Mouse (Mus musculus) neutrophil, adult 5-6 weeks (primary cell): Measurements from ENCODE around the gene Lmntd1. TPM values are rescaled to one million over a fixed set of nuclear protein-coding genes. Genes with fewer than 3 reads are reported as not detected.

Experiments used
- ATAC-seq: fragments of 151-379, 151-347 bp; 2 replicates; pipeline ENCODE4 v1.8.0; 2017; ENCODE audit warnings: mild to moderate bottlenecking, moderate TSS enrichment; ENCODE audit not compliant: insufficient number of reproducible peaks, poor library complexity, low FRiP score, severe bottlenecking; ENCODE audit errors: extremely low read depth
- total RNA-seq: library from RNA; stranded (forward); fragments of 200-1000 nt; gene quantifications from 2 replicates; pipeline ENCODE4 v1.2.3, GENCODE M21; 2017

The Lmntd1 gene
- total RNA-seq, 1 experiment from 2014 or later, result 0.35 TPM

- no peak for ATAC-seq
Measured at GRCm38 (mm10) chr6:145417720-145418440, 196.2 kb downstream of the Lmntd1 start.

GRCm38 (mm10) chr6:145417014-145417719, 197.0 kb downstream of the Lmntd1 start:
- peak; percentile 69; the same call in 1 of the 2 replicates for ATAC-seq

- ATAC-seq, result no peak
Measured at GRCm38 (mm10) chr6:145404369-145405051, 209.6 kb downstream of the Lmntd1 start.

- no peak for ATAC-seq
Measured at GRCm38 (mm10) chr6:145401140-145401539, 213.0 kb downstream of the Lmntd1 start.

GRCm38 (mm10) chr6:145397881-145398280, 216.2 kb downstream of the Lmntd1 start:
- no peak for ATAC-seq

- ATAC-seq, result no peak
Measured at GRCm38 (mm10) chr6:145396534-145396933, 217.6 kb downstream of the Lmntd1 start.

- no peak for ATAC-seq
Measured at GRCm38 (mm10) chr6:145390421-145390820, 223.7 kb downstream of the Lmntd1 start.

- ATAC-seq, result no peak
Measured at GRCm38 (mm10) chr6:145389904-145390303, 224.2 kb downstream of the Lmntd1 start.

- no peak for ATAC-seq
Measured at GRCm38 (mm10) chr6:145387378-145387777, 226.7 kb downstream of the Lmntd1 start.

- ATAC-seq, result no peak
Measured at GRCm38 (mm10) chr6:145382586-145383380, 231.3 kb downstream of the Lmntd1 start.

- no peak for ATAC-seq
Measured at GRCm38 (mm10) chr6:145380961-145381360, 233.2 kb downstream of the Lmntd1 start.

GRCm38 (mm10) chr6:145379175-145379574, 234.9 kb downstream of the Lmntd1 start:
- ATAC-seq, result peak; percentile 62

GRCm38 (mm10) chr6:145378689-145379088, 235.4 kb downstream of the Lmntd1 start:
- ATAC-seq, result 0 out of 2 replicates have a peak, but pooled peaks have one; percentile 6

GRCm38 (mm10) chr6:145374372-145374771, 239.7 kb downstream of the Lmntd1 start:
- no peak for ATAC-seq

- ATAC-seq, result peak; percentile 16; the same call in 1 of the 2 replicates
Measured at GRCm38 (mm10) chr6:145373712-145374221, 240.4 kb downstream of the Lmntd1 start.

GRCm38 (mm10) chr6:145372066-145372465, 242.1 kb downstream of the Lmntd1 start:
- no peak for ATAC-seq

- ATAC-seq, result no peak
Measured at GRCm38 (mm10) chr6:145371586-145371985, 242.5 kb downstream of the Lmntd1 start.

GRCm38 (mm10) chr6:145370302-145370701, 243.8 kb downstream of the Lmntd1 start:
- no peak for ATAC-seq

GRCm38 (mm10) chr6:145369290-145369689, 244.8 kb downstream of the Lmntd1 start:
- ATAC-seq, result no peak
